Mouse (Mus musculus): ENCODE results near the gene Adamtsl1. TPM values are rescaled to one million over a fixed set of nuclear protein-coding genes. Genes with fewer than 3 reads are reported as not detected.

Adamtsl1 gene
- polyA plus RNA-seq, 1 experiment from 2014 or later: 5.2 TPM

DNA sequence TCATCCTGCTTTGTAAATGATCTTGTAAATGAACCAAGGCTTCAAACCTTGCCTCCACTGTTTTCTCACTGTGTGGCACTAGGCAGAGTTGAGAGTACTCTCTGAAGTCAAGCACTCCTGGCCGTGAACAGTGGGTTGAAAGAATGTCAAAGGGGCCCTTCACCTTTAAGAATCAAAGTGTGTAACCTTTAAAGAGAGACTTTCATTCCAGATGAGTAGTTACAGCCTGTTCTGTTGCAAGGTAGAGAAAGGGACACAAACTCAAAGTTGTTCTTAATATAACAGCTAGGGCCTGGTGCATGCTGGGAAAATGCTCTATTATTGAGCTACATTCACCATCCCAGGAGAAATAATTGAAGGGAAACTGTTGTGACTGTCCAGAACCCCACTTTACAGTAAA, 589.2 kb downstream of the Adamtsl1 start:
- no peak overlapping the region for H3K9ac ChIP-seq (replicated peaks; ENCODE audit: low read depth)
- no peaks in the 10 kb centered on the region for H3K27me3 ChIP-seq (replicated peaks; ENCODE audit: insufficient read depth, low read length)
- H3K4me1 ChIP-seq (ENCODE audit: insufficient read depth, low read depth, low read length): no peaks in the 10 kb centered on the region
- no peaks in the 10 kb centered on the region for H3K9me3 ChIP-seq (ENCODE audit: low read length)
- ATAC-seq (peak; percentile 89), DNase-seq (ENCODE audit: low spot score) (peak; percentile 79)
- no peak overlapping the region for H3K4me2 ChIP-seq (replicated peaks; ENCODE audit: low read depth, low read length)
- 44% methylated on average over 1 of the region's 1 CpGs for WGBS
- H3K4me3 ChIP-seq (ENCODE audit: low read depth, low read length): no peak overlapping the region
- no peak for TF ChIP-seq CTCF (IDR thresholded peaks at IDR 0.05)
- TF ChIP-seq EP300 (IDR thresholded peaks at IDR 0.05): peak; percentile 69
- no peaks in the 10 kb centered on the region for H3K36me3 ChIP-seq (ENCODE audit: insufficient read depth, low read length)
- no peak overlapping the region for H3K27ac ChIP-seq (ENCODE audit: low read length)

DNA sequence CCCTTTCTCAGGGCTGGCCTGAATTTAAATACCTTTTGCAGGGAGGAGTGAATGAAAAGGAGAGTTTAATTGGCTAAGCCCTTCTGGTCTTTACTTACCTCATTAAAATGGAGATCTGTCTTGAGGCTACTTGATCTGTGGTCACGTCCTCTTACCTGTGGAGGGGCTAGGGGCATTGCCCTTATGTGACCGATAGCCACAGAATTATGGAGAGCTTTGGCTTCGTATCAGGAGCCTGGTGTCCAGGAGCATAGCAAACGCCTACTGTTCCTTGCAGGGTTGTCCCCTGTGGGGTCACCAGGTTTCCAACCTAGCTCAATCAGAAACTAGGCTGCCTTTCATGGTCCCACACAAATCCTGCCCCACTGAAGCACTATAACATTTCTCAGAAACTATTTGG, 594.4 kb downstream of the Adamtsl1 start:
- DNase-seq (ENCODE audit: low spot score) (no peak), ATAC-seq (no peak)
- H3K9me3 ChIP-seq (ENCODE audit: low read length): no peaks in the 10 kb centered on the region
- no peaks in the 10 kb centered on the region for H3K27me3 ChIP-seq (replicated peaks; ENCODE audit: insufficient read depth, low read length)
- H3K4me1 ChIP-seq (ENCODE audit: insufficient read depth, low read depth, low read length): no peaks in the 10 kb centered on the region
- H3K36me3 ChIP-seq (ENCODE audit: insufficient read depth, low read length): no peaks in the 10 kb centered on the region
- H3K4me3 ChIP-seq (ENCODE audit: low read depth, low read length): no peak overlapping the region
- H3K9ac ChIP-seq (replicated peaks; ENCODE audit: low read depth): no peak overlapping the region
- WGBS: 76% methylated on average over 4 of the region's 4 CpGs
- TF ChIP-seq EP300 (IDR thresholded peaks at IDR 0.05) (no peak), CTCF (IDR thresholded peaks at IDR 0.05) (no peak)
- H3K27ac ChIP-seq (ENCODE audit: low read length): no peak overlapping the region
- H3K4me2 ChIP-seq (replicated peaks; ENCODE audit: low read depth, low read length): no peak overlapping the region

DNA sequence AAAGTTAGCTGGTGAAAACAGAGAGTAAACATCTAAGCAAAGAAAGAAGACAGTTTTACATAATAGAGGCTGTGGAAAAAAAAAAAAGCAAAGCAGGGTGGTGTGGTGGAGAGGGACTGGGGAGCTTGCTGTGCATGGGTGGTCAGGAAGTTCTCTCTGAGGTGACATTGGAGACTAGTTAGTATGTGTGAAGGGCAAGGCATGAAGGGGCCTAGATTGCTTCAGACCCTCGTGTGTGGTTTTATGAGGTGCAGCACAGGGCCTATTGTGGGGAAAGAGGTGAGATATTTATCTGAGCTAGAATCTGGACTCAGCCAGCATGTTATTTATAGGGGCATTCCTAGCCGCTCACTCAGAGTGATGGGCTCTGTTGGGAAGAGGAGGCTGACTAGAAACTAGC, 605.1 kb downstream of the Adamtsl1 start:
- no peak for ATAC-seq
- H3K4me2 ChIP-seq (replicated peaks; ENCODE audit: low read depth, low read length): no peak overlapping the region
- WGBS: 49% methylated on average over 2 of the region's 2 CpGs
- TF ChIP-seq CTCF (IDR thresholded peaks at IDR 0.05) (no peak), EP300 (IDR thresholded peaks at IDR 0.05) (no peak)
- no peaks in the 10 kb centered on the region for H3K4me1 ChIP-seq (ENCODE audit: insufficient read depth, low read depth, low read length)
- H3K27ac ChIP-seq (ENCODE audit: low read length): no peak overlapping the region
- no peak for DNase-seq (ENCODE audit: low spot score)
- H3K36me3 ChIP-seq (ENCODE audit: insufficient read depth, low read length): no peaks in the 10 kb centered on the region
- H3K27me3 ChIP-seq (replicated peaks; ENCODE audit: insufficient read depth, low read length): no peaks in the 10 kb centered on the region
- H3K9me3 ChIP-seq (ENCODE audit: low read length): no peaks in the 10 kb centered on the region
- H3K9ac ChIP-seq (replicated peaks; ENCODE audit: low read depth): no peak overlapping the region
- H3K4me3 ChIP-seq (ENCODE audit: low read depth, low read length): no peak overlapping the region

DNA sequence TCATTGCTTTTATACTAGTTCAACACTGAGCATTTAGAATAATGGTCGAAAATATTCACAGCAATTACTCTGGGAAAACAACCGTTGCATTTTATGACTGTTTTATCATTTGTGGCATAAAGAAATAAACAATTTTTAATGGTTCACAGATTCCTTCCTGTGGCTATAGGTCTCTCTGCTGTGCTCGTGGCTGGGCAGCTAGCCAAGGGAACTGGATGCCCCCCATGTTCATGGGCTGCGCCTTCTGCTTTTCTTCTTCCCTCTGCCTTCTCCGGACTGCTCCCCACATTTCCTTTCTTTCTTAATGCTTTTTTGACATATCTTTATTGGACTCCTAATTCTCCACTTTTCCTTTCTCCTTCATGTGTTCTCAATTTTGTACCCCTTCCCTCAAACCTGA, 608.5 kb downstream of the Adamtsl1 start:
- Histone ChIP-seq H3K4me1 (ENCODE audit: insufficient read depth, low read depth, low read length) (no peaks in the 10 kb centered on the region), H3K9me3 (ENCODE audit: low read length) (no peaks in the 10 kb centered on the region), H3K27me3 (replicated peaks; ENCODE audit: insufficient read depth, low read length) (no peaks in the 10 kb centered on the region), H3K4me3 (ENCODE audit: low read depth, low read length) (no peak overlapping the region), H3K27ac (ENCODE audit: low read length) (no peak overlapping the region), H3K36me3 (ENCODE audit: insufficient read depth, low read length) (no peaks in the 10 kb centered on the region), H3K4me2 (replicated peaks; ENCODE audit: low read depth, low read length) (no peak overlapping the region), H3K9ac (replicated peaks; ENCODE audit: low read depth) (no peak overlapping the region)
- ATAC-seq (no peak), DNase-seq (ENCODE audit: low spot score) (no peak)
- TF ChIP-seq CTCF (IDR thresholded peaks at IDR 0.05) (no peak), EP300 (IDR thresholded peaks at IDR 0.05) (no peak)
- WGBS: 33% methylated on average over 5 of the region's 5 CpGs

DNA sequence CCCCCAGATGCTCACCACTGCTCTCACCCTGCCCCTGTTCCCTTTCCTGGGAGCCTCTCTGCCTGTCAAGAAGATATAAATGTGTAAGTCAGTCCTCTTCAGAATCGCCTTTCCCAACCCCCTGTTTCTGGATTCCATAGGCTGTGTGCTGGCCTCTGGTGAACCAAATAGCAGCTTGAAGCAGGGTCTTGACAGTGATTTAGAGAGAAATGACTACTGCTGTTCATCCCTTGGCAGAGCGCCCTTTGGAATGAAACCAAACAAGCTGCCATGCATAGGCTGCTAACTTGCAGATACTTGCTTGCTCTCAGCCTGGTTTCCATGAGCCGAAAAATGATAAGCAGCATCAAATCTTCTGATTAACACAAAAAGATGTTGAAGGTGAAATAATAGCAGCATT, 610.4 kb downstream of the Adamtsl1 start:
- Histone ChIP-seq H3K4me2 (replicated peaks; ENCODE audit: low read depth, low read length) (no peak overlapping the region), H3K27ac (ENCODE audit: low read length) (no peak overlapping the region), H3K9ac (replicated peaks; ENCODE audit: low read depth) (no peak overlapping the region), H3K9me3 (ENCODE audit: low read length) (no peaks in the 10 kb centered on the region), H3K4me1 (ENCODE audit: insufficient read depth, low read depth, low read length) (no peaks in the 10 kb centered on the region), H3K27me3 (replicated peaks; ENCODE audit: insufficient read depth, low read length) (no peaks in the 10 kb centered on the region), H3K36me3 (ENCODE audit: insufficient read depth, low read length) (no peaks in the 10 kb centered on the region), H3K4me3 (ENCODE audit: low read depth, low read length) (no peak overlapping the region)
- ATAC-seq: no peak
- peak; percentile 8 for DNase-seq (ENCODE audit: low spot score)
- 39% methylated on average over 3 of the region's 3 CpGs for WGBS
- no peak for TF ChIP-seq CTCF (IDR thresholded peaks at IDR 0.05)
- no peak for TF ChIP-seq EP300 (IDR thresholded peaks at IDR 0.05)

DNA sequence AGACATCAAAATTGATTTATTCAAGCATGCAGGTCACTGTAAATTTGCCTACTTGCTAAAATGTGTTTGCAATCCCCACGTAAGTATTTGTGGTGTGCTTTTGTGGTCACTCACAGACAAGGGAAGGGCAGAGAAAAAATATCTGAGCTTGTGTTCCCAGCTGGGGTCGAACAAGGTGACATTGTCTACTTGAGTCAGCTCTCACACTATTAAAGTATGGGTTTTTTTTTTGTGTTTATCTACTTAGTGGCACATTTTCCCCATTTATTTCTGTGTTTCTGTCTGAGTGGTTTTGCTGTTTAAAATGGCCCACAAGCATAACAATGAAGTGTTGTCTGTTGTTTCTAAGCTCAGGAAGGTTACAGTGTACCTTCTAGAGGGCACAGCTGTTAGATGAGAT, 612.7 kb downstream of the Adamtsl1 start:
- no peaks in the 10 kb centered on the region for H3K27me3 ChIP-seq (replicated peaks; ENCODE audit: insufficient read depth, low read length)
- H3K9ac ChIP-seq (replicated peaks; ENCODE audit: low read depth): no peak overlapping the region
- H3K4me3 ChIP-seq (ENCODE audit: low read depth, low read length): no peak overlapping the region
- H3K27ac ChIP-seq (ENCODE audit: low read length): no peak overlapping the region
- 33% methylated on average over 2 of the region's 2 CpGs for WGBS
- H3K4me1 ChIP-seq (ENCODE audit: insufficient read depth, low read depth, low read length): no peaks in the 10 kb centered on the region
- no peak for ATAC-seq
- TF ChIP-seq CTCF (IDR thresholded peaks at IDR 0.05) (no peak), EP300 (IDR thresholded peaks at IDR 0.05) (no peak)
- no peaks in the 10 kb centered on the region for H3K9me3 ChIP-seq (ENCODE audit: low read length)
- no peak overlapping the region for H3K4me2 ChIP-seq (replicated peaks; ENCODE audit: low read depth, low read length)
- no peak for DNase-seq (ENCODE audit: low spot score)
- no peaks in the 10 kb centered on the region for H3K36me3 ChIP-seq (ENCODE audit: insufficient read depth, low read length)

DNA sequence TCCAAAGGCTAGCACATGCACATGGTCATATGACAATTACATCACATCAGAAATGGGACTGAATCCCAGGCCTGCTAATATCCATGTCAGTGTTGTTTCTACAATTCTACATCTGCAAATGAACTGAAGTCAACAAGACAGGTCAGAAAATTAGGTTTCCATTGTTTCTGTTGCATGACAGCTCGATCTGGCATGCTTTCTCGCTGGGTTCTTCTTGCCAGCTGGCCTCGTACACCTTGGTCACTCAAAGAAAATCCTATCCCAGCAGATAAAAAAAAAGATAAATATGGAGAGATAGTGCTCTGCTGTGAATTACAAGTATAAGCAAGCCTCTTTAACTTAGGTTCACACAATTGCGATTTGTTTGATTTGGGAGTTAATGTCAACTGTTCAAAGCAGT, 644.6 kb downstream of the Adamtsl1 start:
- Histone ChIP-seq H3K36me3 (ENCODE audit: insufficient read depth, low read length) (no peaks in the 10 kb centered on the region), H3K27ac (ENCODE audit: low read length) (no peak overlapping the region), H3K9me3 (ENCODE audit: low read length) (no peaks in the 10 kb centered on the region), H3K4me1 (ENCODE audit: insufficient read depth, low read depth, low read length) (no peaks in the 10 kb centered on the region), H3K27me3 (replicated peaks; ENCODE audit: insufficient read depth, low read length) (no peaks in the 10 kb centered on the region), H3K4me2 (replicated peaks; ENCODE audit: low read depth, low read length) (no peak overlapping the region), H3K9ac (replicated peaks; ENCODE audit: low read depth) (no peak overlapping the region), H3K4me3 (ENCODE audit: low read depth, low read length) (no peak overlapping the region)
- WGBS: 66% methylated on average over 4 of the region's 4 CpGs
- no peak for TF ChIP-seq CTCF (IDR thresholded peaks at IDR 0.05)
- no peak for TF ChIP-seq EP300 (IDR thresholded peaks at IDR 0.05)
- DNase-seq (ENCODE audit: low spot score) (no peak), ATAC-seq (no peak)
